Mouse (Mus musculus) neural tube, embryonic 11.5 days (tissue): ENCODE measurements around the gene Fgf9. TPM values are rescaled to one million over a fixed set of nuclear protein-coding genes. Genes with fewer than 3 reads are reported as not detected.

Experiments
- ATAC-seq: fragments of 200-750 bp; cut with Nextera tagmentation; 2 replicates; pipeline ENCODE4 v1.8.0; 2017; ENCODE audit warnings: moderate number of reproducible peaks, mild to moderate bottlenecking, moderate TSS enrichment, moderate library complexity; ENCODE audit not compliant: insufficient read depth, low FRiP score, low TSS enrichment
- DNase-seq: peaks from one replicate; pipeline ENCODE4 v3.0.0-alpha.2; 2015; ENCODE audit warnings: low spot score
- H3K27ac ChIP-seq: fragments of 300-500 bp; sonication (generic); 2 replicates; pipeline ENCODE4 v1.5.1; 2014; ENCODE audit warnings: low read depth, mild to moderate bottlenecking, low read length
- H3K27me3 ChIP-seq: fragments of 300-500 bp; sonication (generic); 2 replicates; pipeline ENCODE4 v1.6.1; 2014; ENCODE audit warnings: mild to moderate bottlenecking, low read length, mixed read lengths; ENCODE audit not compliant: control insufficient read depth, insufficient read depth
- H3K36me3 ChIP-seq: fragments of 300-500 bp; sonication (generic); 2 replicates; pipeline ENCODE4 v1.6.1; 2014; ENCODE audit warnings: mild to moderate bottlenecking, low read length, moderate library complexity, mixed read lengths; ENCODE audit not compliant: control insufficient read depth, insufficient read depth
- H3K4me1 ChIP-seq: fragments of 300-500 bp; sonication (generic); 2 replicates; pipeline ENCODE4 v1.6.1; 2014; ENCODE audit warnings: low read length, mixed read lengths; ENCODE audit not compliant: control insufficient read depth, insufficient read depth
- H3K4me2 ChIP-seq: fragments of 300-500 bp; sonication (generic); 2 replicates; pipeline ENCODE4 v1.6.1; 2014; ENCODE audit warnings: low read depth, mild to moderate bottlenecking, moderate library complexity
- H3K4me3 ChIP-seq: fragments of 300-500 bp; sonication (generic); 2 replicates; pipeline ENCODE4 v1.5.1; 2014; ENCODE audit warnings: low read depth, low read length
- H3K9ac ChIP-seq: fragments of 300-500 bp; sonication (generic); 2 replicates; pipeline ENCODE4 v1.6.1; 2014; ENCODE audit warnings: mild to moderate bottlenecking, low read length
- H3K9me3 ChIP-seq: fragments of 300-500 bp; sonication (generic); 2 replicates; pipeline ENCODE4 v1.6.1; 2016; ENCODE audit warnings: low read length; ENCODE audit not compliant: control insufficient read depth
- WGBS: fragments of 180-500 bp; shearing (Covaris S2); extraction: QIAGEN DNeasy Blood & Tissue Kit; methylation state at CpG from one replicate; pipeline ENCODE4 v1.1.7; 2014; 5-methylcytosine and 5-hydroxymethylcytosine counted together
- polyA plus RNA-seq: library from polyadenylated mRNA; unstranded; fragments of >200 nt; fragmentation: Nextera tagmentation; extraction: Ambion mirVana; gene quantifications from 2 replicates; pipeline ENCODE4 v1.2.1, GENCODE M21; 2014

Fgf9 gene
- polyA plus RNA-seq, result 6.5 and 7.3 TPM in 2 replicates

DNA sequence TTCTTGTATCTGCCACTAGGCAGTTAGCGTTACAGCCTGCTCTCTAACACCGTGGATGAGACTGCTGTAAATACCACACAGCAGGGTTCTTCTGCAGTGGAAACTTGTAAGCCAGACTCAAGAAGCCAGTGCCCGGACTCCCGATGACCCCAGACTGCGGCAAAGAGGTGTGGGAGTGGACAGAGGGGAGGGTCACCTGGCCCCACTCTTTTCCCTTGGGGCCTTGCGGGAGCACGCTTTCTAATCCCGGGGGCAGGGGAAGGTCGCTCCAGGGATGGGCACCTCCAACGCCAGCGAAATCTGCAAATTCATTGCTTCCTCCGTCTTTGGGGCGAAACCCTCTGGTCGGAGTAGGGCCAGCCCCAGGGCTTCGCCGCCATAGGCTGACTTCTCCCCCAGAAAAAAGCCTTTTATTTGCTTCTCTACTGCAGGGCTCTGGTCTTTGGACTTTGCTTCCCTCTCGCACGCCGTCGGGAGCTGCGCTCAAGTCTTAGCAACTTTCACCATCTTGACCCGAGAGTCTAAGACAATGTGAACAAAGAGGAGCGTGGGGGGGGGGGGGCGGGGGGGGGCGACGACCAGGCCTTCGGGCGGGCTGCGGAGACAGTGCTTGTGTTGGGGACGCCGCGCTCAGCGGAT, at the start of gene Fgf9:
Gene Fgf9, plus strand, starts transcription at position 67 of the 639 bp plus-strand sequence.
- DNase-seq (peak; percentile 49), ATAC-seq (no peak)
- H3K4me1 ChIP-seq, result peaks cover 15% of the 10 kb centered on the region; the same call in 1 of the 2 replicates
- 0% methylated on average over 28 of the region's 33 CpGs for WGBS
- H3K36me3 ChIP-seq, result no peaks in the 10 kb centered on the region
- peak within 1 kb of the TSS; percentile 58 for H3K4me3 ChIP-seq
- H3K9ac ChIP-seq, result peak within 1 kb of the TSS; percentile 69
- H3K27ac ChIP-seq, result 0 out of 2 replicates have a peak within 1 kb of the TSS, but pooled peaks have one; percentile 4
- no peaks in the 10 kb centered on the region for H3K9me3 ChIP-seq
- H3K4me2 ChIP-seq, result peak within 1 kb of the TSS; percentile 93
- peaks cover 37% of the 10 kb centered on the region for H3K27me3 ChIP-seq

- DNase-seq (peak; percentile 70), ATAC-seq (no peak)
- no peak overlapping the region for H3K9ac ChIP-seq
- H3K4me1 ChIP-seq, result peaks cover 5% of the 10 kb centered on the region; the same call in 1 of the 2 replicates
- no peak overlapping the region for H3K4me3 ChIP-seq
- 13% methylated on average over 8 of the region's 8 CpGs for WGBS
- no peaks in the 10 kb centered on the region for H3K36me3 ChIP-seq
- no peaks in the 10 kb centered on the region for H3K9me3 ChIP-seq
- H3K27me3 ChIP-seq, result no peaks in the 10 kb centered on the region
- no peak overlapping the region for H3K4me2 ChIP-seq
- H3K27ac ChIP-seq, result no peak overlapping the region
Observed at GRCm38 (mm10) chr14:58034567-58034966, 35.8 kb upstream of the Fgf9 start.

- H3K4me3 ChIP-seq, result no peak overlapping the region
- H3K36me3 ChIP-seq, result no peaks in the 10 kb centered on the region
- no peaks in the 10 kb centered on the region; the same call in 1 of the 2 replicates for H3K9me3 ChIP-seq
- ATAC-seq (no peak), DNase-seq (no peak)
- 11% methylated on average over 6 of the region's 6 CpGs for WGBS
- no peak overlapping the region for H3K9ac ChIP-seq
- peaks cover 5% of the 10 kb centered on the region; the same call in 1 of the 2 replicates for H3K4me1 ChIP-seq
- H3K4me2 ChIP-seq, result no peak overlapping the region
- no peak overlapping the region for H3K27ac ChIP-seq
- H3K27me3 ChIP-seq, result no peaks in the 10 kb centered on the region
Observed at GRCm38 (mm10) chr14:58036174-58036573, 34.2 kb upstream of the Fgf9 start.

GRCm38 (mm10) chr14:58046639-58047284, 23.6 kb upstream of the Fgf9 start:
- no peaks in the 10 kb centered on the region for H3K27me3 ChIP-seq
- DNase-seq (no peak), ATAC-seq (no peak)

GRCm38 (mm10) chr14:58050691-58051090, 19.7 kb upstream of the Fgf9 start:
- Histone ChIP-seq H3K36me3 (no peaks in the 10 kb centered on the region), H3K4me3 (no peak overlapping the region), H3K4me2 (no peak overlapping the region), H3K9ac (no peak overlapping the region), H3K4me1 (no peaks in the 10 kb centered on the region), H3K9me3 (no peaks in the 10 kb centered on the region), H3K27ac (no peak overlapping the region), H3K27me3 (no peaks in the 10 kb centered on the region)
- ATAC-seq (no peak), DNase-seq (no peak)
- WGBS, result 85% methylated on average over 5 of the region's 5 CpGs

More at GRCm38 (mm10) chr14:58046639-58047284, 23.6 kb upstream of the Fgf9 start:
- Histone ChIP-seq H3K4me2 (no peak overlapping the region), H3K9me3 (no peaks in the 10 kb centered on the region), H3K4me1 (no peaks in the 10 kb centered on the region), H3K27ac (no peak overlapping the region), H3K4me3 (no peak overlapping the region), H3K36me3 (no peaks in the 10 kb centered on the region), H3K9ac (no peak overlapping the region)
- WGBS, result 83% methylated on average over 4 of the region's 4 CpGs

DNA sequence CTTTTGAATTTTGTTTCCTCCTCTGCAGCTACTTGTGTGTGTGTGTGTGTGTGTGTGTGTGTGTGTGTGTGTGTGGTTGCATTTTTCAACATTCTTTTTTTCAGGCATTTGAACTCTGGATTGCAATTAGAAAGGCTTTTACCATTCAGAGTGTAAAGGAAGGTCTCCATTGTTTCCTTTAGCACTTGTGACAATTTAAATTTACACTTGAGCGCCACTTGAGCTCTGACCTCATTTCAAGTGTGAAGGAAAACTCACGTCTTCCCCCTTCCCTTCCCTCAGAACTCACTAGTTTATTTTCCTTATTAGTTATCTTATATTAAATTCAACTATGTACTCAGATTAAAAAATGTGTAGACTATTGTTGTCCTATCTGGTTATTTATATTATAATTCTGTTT, 2.8 kb upstream of the Fgf9 start:
- no peaks in the 10 kb centered on the region for H3K36me3 ChIP-seq
- H3K27ac ChIP-seq, result no peak overlapping the region
- no peaks in the 10 kb centered on the region for H3K9me3 ChIP-seq
- no peak overlapping the region for H3K4me2 ChIP-seq
- 0 out of 2 replicates have a peak, but pooled peaks cover 3% of the 10 kb centered on the region for H3K4me1 ChIP-seq
- DNase-seq (no peak), ATAC-seq (no peak)
- H3K27me3 ChIP-seq, result peaks cover 8% of the 10 kb centered on the region
- no peak overlapping the region for H3K4me3 ChIP-seq
- 39% methylated on average over 2 of the region's 2 CpGs for WGBS
- H3K9ac ChIP-seq, result no peak overlapping the region

DNA sequence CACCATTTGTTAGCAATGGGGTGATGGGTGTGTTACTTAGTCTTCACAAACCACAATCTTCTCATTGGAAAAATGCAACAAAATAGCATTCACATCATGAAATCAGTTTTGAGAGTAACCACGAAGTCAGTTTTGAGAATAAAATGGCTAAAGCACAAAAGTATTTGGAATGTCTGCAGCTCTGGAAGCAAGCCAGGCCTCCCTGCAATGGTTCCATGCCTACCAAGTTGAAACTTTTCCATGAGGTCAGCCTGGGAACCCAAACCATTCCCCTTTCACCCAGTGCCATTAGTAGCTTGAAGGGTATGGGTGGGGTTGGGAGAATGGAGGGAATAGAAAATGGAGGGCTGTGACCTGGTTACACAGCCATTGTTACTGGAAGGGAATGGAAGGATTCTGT, 1.7 kb upstream of the Fgf9 start:
- Histone ChIP-seq H3K4me3 (no peak overlapping the region), H3K4me2 (no peak overlapping the region), H3K9ac (no peak overlapping the region), H3K36me3 (no peaks in the 10 kb centered on the region), H3K9me3 (no peaks in the 10 kb centered on the region), H3K27me3 (peaks cover 18% of the 10 kb centered on the region), H3K4me1 (0 out of 2 replicates have a peak, but pooled peaks cover 3% of the 10 kb centered on the region), H3K27ac (no peak overlapping the region)
- DNase-seq (no peak), ATAC-seq (no peak)
- 85% methylated on average over 1 of the region's 1 CpGs for WGBS

DNA sequence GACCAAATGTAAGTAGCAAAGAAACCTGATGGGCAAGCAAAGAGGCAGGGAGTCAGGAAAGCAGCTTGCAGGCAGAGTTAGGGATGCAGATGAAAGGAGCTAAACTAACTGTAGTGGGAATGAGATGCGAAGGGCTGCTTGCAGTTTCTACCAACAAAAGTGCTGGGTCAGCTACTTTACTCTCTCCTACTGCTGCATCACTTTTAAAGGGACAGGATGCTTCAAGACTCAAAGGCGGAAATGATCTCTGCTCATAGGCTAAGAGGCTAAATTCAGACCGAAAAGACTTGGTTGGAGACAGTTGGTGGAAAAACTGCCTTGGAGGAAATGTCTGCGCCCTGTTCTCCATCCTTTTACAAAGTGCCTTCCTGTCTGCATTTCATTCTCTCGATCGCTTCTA, 420 bp upstream of the Fgf9 start:
- no peaks in the 10 kb centered on the region for H3K9me3 ChIP-seq
- 3% methylated on average over 6 of the region's 6 CpGs for WGBS
- peak overlapping the region; percentile 93 for H3K4me2 ChIP-seq
- peak; percentile 10 for DNase-seq
- peaks cover 11% of the 10 kb centered on the region; the same call in 1 of the 2 replicates for H3K4me1 ChIP-seq
- ATAC-seq, result no peak
- peaks cover 31% of the 10 kb centered on the region for H3K27me3 ChIP-seq
- H3K36me3 ChIP-seq, result no peaks in the 10 kb centered on the region
- H3K4me3 ChIP-seq, result peak overlapping the region; percentile 58
- no peak overlapping the region for H3K27ac ChIP-seq
- H3K9ac ChIP-seq, result no peak overlapping the region; the same call in 1 of the 2 replicates
